Comparison of ENCODE assay signal across 25 mouse cellular contexts in the genomic region with DNA sequence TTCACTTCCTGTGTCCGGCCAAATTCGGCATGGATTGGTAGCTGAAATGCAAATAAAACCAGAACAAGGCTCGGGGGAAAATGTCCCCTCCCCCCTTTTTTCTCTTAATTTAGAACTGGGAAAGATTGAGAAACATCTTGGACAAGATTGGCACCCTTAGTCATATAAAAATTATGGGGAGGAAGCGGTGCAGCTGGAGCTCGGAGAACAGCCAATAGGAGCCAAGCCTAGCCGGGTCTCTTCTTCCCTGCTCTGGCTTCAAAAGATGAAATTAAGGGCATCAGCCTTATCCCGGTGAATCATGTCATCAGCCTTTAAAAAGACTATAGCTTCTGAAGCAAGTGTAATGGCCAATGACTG.
DNase-seq lines count a peak whose midpoint lies in the region; ATAC-seq and TF ChIP-seq lines count a peak whose summit lies in the region.
"Had no signal": no experiment of that assay in that cellular context is flagged by ENCODE, and none has a peak within 500 bp of the region (broad histone marks: within the 10 kb centered on the region; RNA-seq: fewer than 3 reads in every experiment).

No protein-coding gene starts in this region.

- ATAC-seq in lung, postnatal 0 days, result peak; percentile 65
- ATAC-seq: activated CD4-positive, CD25-positive, alpha-beta regulatory T cell, adult 4 months; forebrain, embryonic 15.5 days had no signal

- no peak overlapping the region for H3K9ac ChIP-seq in lung, postnatal 0 days (replicated peaks; ENCODE audit: low read depth)
- H3K9ac ChIP-seq: embryonic facial prominence, embryonic 13.5 days; forebrain, embryonic 12.5 days; forebrain, embryonic 15.5 days; heart, embryonic 13.5 days; hindbrain, embryonic 12.5 days; hindbrain, embryonic 15.5 days had no signal

- no peak overlapping the region for H3K4me2 ChIP-seq in lung, postnatal 0 days (replicated peaks; ENCODE audit: low read depth, low read length)
- H3K4me2 ChIP-seq: embryonic facial prominence, embryonic 13.5 days; forebrain, embryonic 12.5 days; forebrain, embryonic 15.5 days; heart, embryonic 13.5 days; hindbrain, embryonic 12.5 days; hindbrain, embryonic 15.5 days had no signal

- no peak for TF ChIP-seq CTCF in lung, postnatal 0 days (IDR thresholded peaks at IDR 0.05)

- TF ChIP-seq EP300 in lung, postnatal 0 days (IDR thresholded peaks at IDR 0.05), result peak; percentile 51; the same call in 1 of the 2 replicates

- DNase-seq in lung, postnatal 0 days (ENCODE audit: low spot score), result peak; percentile 80
- no peak for DNase-seq in lung, postnatal 14 days
- peak; percentile 2 for DNase-seq in thymus, postnatal 14 days
- no peak for DNase-seq in thymus, postnatal 10 days (ENCODE audit: low spot score in 2 of 2)
- DNase-seq in NIH3T3 (ENCODE audit: low read depth), result peak; percentile 52
- no peak for DNase-seq in natural killer cell, adult 2 months (ENCODE audit: low spot score in 2 of 2)
- DNase-seq: adrenal gland, adult 8-10 months; adrenal gland, postnatal 25 days; cerebellum, adult 11-12 months; cerebellum, adult 8-10 months; cerebellum, postnatal 10 days; cerebellum, postnatal 36 days; embryo, embryonic 11 days; gastrocnemius, postnatal 25 days had no signal

- H3K4me1 ChIP-seq in lung, postnatal 0 days (ENCODE audit: insufficient read depth, low read depth, low read length), result 0 out of 2 replicates have a peak, but pooled peaks cover 4% of the 10 kb centered on the region
- H3K4me1 ChIP-seq: forebrain, embryonic 12.5 days; forebrain, embryonic 15.5 days; heart, embryonic 13.5 days; hindbrain, embryonic 12.5 days; hindbrain, embryonic 15.5 days had no signal

- no peaks in the 10 kb centered on the region for H3K36me3 ChIP-seq in lung, postnatal 0 days (ENCODE audit: insufficient read depth, low read length)
- H3K36me3 ChIP-seq: embryonic facial prominence, embryonic 10.5 days; embryonic facial prominence, embryonic 13.5 days; forebrain, embryonic 12.5 days; forebrain, embryonic 15.5 days; heart, embryonic 10.5 days; heart, embryonic 13.5 days; hindbrain, embryonic 12.5 days; hindbrain, embryonic 15.5 days had no signal

- H3K9me3 ChIP-seq in lung, postnatal 0 days (ENCODE audit: low read length), result no peaks in the 10 kb centered on the region
- H3K9me3 ChIP-seq: embryonic facial prominence, embryonic 10.5 days; embryonic facial prominence, embryonic 13.5 days; forebrain, embryonic 12.5 days; forebrain, embryonic 15.5 days; heart, embryonic 10.5 days; heart, embryonic 13.5 days; hindbrain, embryonic 12.5 days; hindbrain, embryonic 15.5 days had no signal

- 57% methylated on average over 7 of the region's 7 CpGs for WGBS in lung, postnatal 0 days

- no peak overlapping the region for H3K4me3 ChIP-seq in lung, postnatal 0 days (ENCODE audit: low read depth, low read length)
- H3K4me3 ChIP-seq: embryonic facial prominence, embryonic 10.5 days; embryonic facial prominence, embryonic 13.5 days; erythroblast, embryonic 14.5 days; forebrain, embryonic 12.5 days; forebrain, embryonic 15.5 days; heart, adult 2 months; heart, embryonic 10.5 days; heart, embryonic 13.5 days; hindbrain, embryonic 12.5 days; hindbrain, embryonic 15.5 days had no signal

- no peaks in the 10 kb centered on the region for H3K27me3 ChIP-seq in lung, postnatal 0 days (replicated peaks; ENCODE audit: insufficient read depth, low read length)
- H3K27me3 ChIP-seq: forebrain, embryonic 12.5 days; forebrain, embryonic 15.5 days; heart, embryonic 13.5 days; hindbrain, embryonic 12.5 days; hindbrain, embryonic 15.5 days had no signal

- no peak overlapping the region for H3K27ac ChIP-seq in lung, postnatal 0 days (ENCODE audit: low read length)
- H3K27ac ChIP-seq: embryonic facial prominence, embryonic 10.5 days; embryonic facial prominence, embryonic 13.5 days; forebrain, embryonic 12.5 days; forebrain, embryonic 15.5 days; heart, adult 2 months; heart, embryonic 10.5 days; heart, embryonic 13.5 days; hindbrain, embryonic 12.5 days; hindbrain, embryonic 15.5 days had no signal

Comparison
In these comparisons a context has a peak if more than half of its experiments do, and no peak if none do; other contexts are left out.
1. DNase-seq: peak in lung, postnatal 0 days (single experiment), thymus, postnatal 14 days (single experiment) and NIH3T3 (single experiment); none in lung, postnatal 14 days (single experiment), thymus, postnatal 10 days (0 of 2) and natural killer cell, adult 2 months (0 of 2).